In genomic region chr2:97568954-97569353, GRCm38 (mm10) we compare ENCODE assay signal across 20 mouse cellular contexts.
DNase-seq lines count a peak whose midpoint lies in the region; ATAC-seq lines count a peak whose summit lies in the region.
"Had no signal": no experiment of that assay in that cellular context is flagged by ENCODE, and none has a peak within 500 bp of the region (broad histone marks: within the 10 kb centered on the region; RNA-seq: fewer than 3 reads in every experiment).

No protein-coding gene starts in this region.

- DNase-seq in frontal cortex, postnatal 10 days (ENCODE audit: low spot score in 2 of 2): no peak
- peak; percentile 29 for DNase-seq in retina, postnatal 1 day
- DNase-seq in retina, embryonic 14.5 days (ENCODE audit: low spot score): no peak
- DNase-seq in brain, adult 2 months (ENCODE audit: low read depth, low spot score): peak; percentile 56
- no peak for DNase-seq in urinary bladder, postnatal 25 days (ENCODE audit: low spot score)
- DNase-seq: adrenal gland, adult 2 months; adrenal gland, adult 8-10 months; adrenal gland, postnatal 10 days; adrenal gland, postnatal 14 days; adrenal gland, postnatal 25 days; adrenal gland, postnatal 36 days; B cell, adult 2 months; cerebellum, adult 11 months; cerebellum, adult 11-12 months; cerebellum, adult 18-20 months; cerebellum, adult 2 months had no signal

- ATAC-seq in frontal cortex, adult (ENCODE audit: low TSS enrichment): peak; percentile 64
- ATAC-seq: activated CD4-positive, CD25-positive, alpha-beta regulatory T cell, adult 4 months; CD4-positive, CD25-positive, alpha-beta regulatory T cell, adult 4 months; Patski had no signal

Comparison
In these comparisons a context has a peak if more than half of its experiments do, and no peak if none do; other contexts are left out.
1. DNase-seq: peak in retina, postnatal 1 day (single experiment) and brain, adult 2 months (single experiment); none in frontal cortex, postnatal 10 days (0 of 2), retina, embryonic 14.5 days (single experiment) and urinary bladder, postnatal 25 days (single experiment).